Mouse (Mus musculus) liver, embryonic 16.5 days (tissue): ENCODE measurements around the gene Dll4. TPM values are rescaled to one million over a fixed set of nuclear protein-coding genes. Genes with fewer than 3 reads are reported as not detected.

ENCODE experiments used
- ATAC-seq: fragments of 200-750 bp; cut with Nextera tagmentation; 2 replicates; pipeline ENCODE4 v1.8.0; 2017; ENCODE audit warnings: low read depth, mild to moderate bottlenecking, moderate number of reproducible peaks, moderate library complexity
- H3K27ac ChIP-seq: fragments of 300-500 bp; sonication (generic); 2 replicates; pipeline ENCODE4 v1.5.1; 2014; ENCODE audit warnings: mild to moderate bottlenecking, low read length
- H3K27me3 ChIP-seq: fragments of 300-500 bp; sonication (generic); 2 replicates; pipeline ENCODE4 v1.6.1; 2014; ENCODE audit warnings: low read depth, low read length, mixed read lengths; ENCODE audit not compliant: control insufficient read depth, insufficient read depth
- H3K36me3 ChIP-seq: fragments of 300-500 bp; sonication (generic); 2 replicates; pipeline ENCODE4 v1.6.1; 2014; ENCODE audit warnings: mild to moderate bottlenecking; ENCODE audit not compliant: control insufficient read depth, insufficient read depth
- H3K4me1 ChIP-seq: fragments of 300-500 bp; sonication (generic); 2 replicates; pipeline ENCODE4 v1.6.1; 2014; ENCODE audit warnings: low read depth, low read length, mixed read lengths; ENCODE audit not compliant: control insufficient read depth
- H3K4me2 ChIP-seq: fragments of 300-500 bp; sonication (generic); 2 replicates; pipeline ENCODE4 v1.6.1; 2014; ENCODE audit warnings: low read depth, low read length, mixed read lengths
- H3K4me3 ChIP-seq: fragments of 300-500 bp; sonication (generic); 2 replicates; pipeline ENCODE4 v1.5.1; 2014; ENCODE audit warnings: low read depth, mild to moderate bottlenecking, low read length
- H3K9ac ChIP-seq: fragments of 300-500 bp; sonication (generic); 2 replicates; pipeline ENCODE4 v1.6.1; 2014; ENCODE audit warnings: low read depth, low read length
- H3K9me3 ChIP-seq: fragments of 300-500 bp; sonication (generic); replicated peaks from 2 replicates; pipeline ENCODE4 v1.6.1; 2016; ENCODE audit warnings: low read length; ENCODE audit not compliant: control insufficient read depth
- WGBS: fragments of 180-500 bp; shearing (Covaris S2); extraction: QIAGEN DNeasy Blood & Tissue Kit; methylation state at CpG from one replicate; pipeline ENCODE4 v1.1.7; 2014; ENCODE audit not compliant: insufficient replicate concordance; 5-methylcytosine and 5-hydroxymethylcytosine counted together
- polyA plus RNA-seq: library from polyadenylated mRNA; unstranded; fragments of >200 nt; fragmentation: Nextera tagmentation; extraction: Ambion mirVana; gene quantifications from 2 replicates; pipeline ENCODE4 v1.2.1, GENCODE M21; 2015

The Dll4 gene
- polyA plus RNA-seq, 1 experiment from 2014 or later, result 2.1 TPM

GRCm38 (mm10) chr2:119336002-119336401 is 10.4 kb downstream of the Dll4 start:
- peak overlapping the region; percentile 35 for H3K27ac ChIP-seq
- whole genome bisulfite sequencing, result 21% methylated on average over 2 of the region's 2 CpGs
- ATAC-seq, result no peak

DNA sequence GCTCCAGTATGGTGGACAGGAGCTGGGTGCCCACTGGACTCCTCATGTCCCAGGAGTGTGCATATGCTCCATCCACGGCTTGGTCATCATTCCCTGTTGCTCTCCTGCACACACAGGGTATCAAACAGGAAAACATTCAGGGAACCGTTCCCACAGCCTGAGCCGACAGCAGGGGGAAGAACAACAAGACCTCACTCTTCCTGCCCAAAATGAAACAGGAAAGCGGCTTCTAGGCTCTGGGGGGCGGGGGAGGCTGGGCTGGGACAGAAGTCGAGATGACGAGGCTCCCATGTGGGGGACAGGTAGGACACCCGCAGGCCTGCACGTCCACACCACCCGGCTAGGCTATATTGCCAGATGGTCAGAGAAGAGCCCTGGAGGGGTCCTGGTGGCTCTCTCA is 10.9 kb downstream of the Dll4 start:
- Histone ChIP-seq H3K4me2 (no peak overlapping the region), H3K9me3 (no peaks in the 10 kb centered on the region), H3K4me3 (no peak overlapping the region), H3K9ac (no peak overlapping the region), H3K4me1 (peaks cover 4% of the 10 kb centered on the region), H3K36me3 (no peaks in the 10 kb centered on the region), H3K27ac (peak overlapping the region; percentile 35), H3K27me3 (peaks cover 17% of the 10 kb centered on the region)
- 0 out of 2 replicates have a peak, but pooled peaks have one; percentile 11 for ATAC-seq
- WGBS, result 24% methylated on average over 10 of the region's 10 CpGs

More at GRCm38 (mm10) chr2:119336002-119336401, 10.4 kb downstream of the Dll4 start:
- no peak overlapping the region for H3K4me3 ChIP-seq
- peaks cover 20% of the 10 kb centered on the region for H3K27me3 ChIP-seq
- peaks cover 4% of the 10 kb centered on the region for H3K4me1 ChIP-seq
- H3K4me2 ChIP-seq, result no peak overlapping the region
- no peak overlapping the region for H3K9ac ChIP-seq
- H3K9me3 ChIP-seq, result no peaks in the 10 kb centered on the region
- H3K36me3 ChIP-seq, result no peaks in the 10 kb centered on the region

DNA sequence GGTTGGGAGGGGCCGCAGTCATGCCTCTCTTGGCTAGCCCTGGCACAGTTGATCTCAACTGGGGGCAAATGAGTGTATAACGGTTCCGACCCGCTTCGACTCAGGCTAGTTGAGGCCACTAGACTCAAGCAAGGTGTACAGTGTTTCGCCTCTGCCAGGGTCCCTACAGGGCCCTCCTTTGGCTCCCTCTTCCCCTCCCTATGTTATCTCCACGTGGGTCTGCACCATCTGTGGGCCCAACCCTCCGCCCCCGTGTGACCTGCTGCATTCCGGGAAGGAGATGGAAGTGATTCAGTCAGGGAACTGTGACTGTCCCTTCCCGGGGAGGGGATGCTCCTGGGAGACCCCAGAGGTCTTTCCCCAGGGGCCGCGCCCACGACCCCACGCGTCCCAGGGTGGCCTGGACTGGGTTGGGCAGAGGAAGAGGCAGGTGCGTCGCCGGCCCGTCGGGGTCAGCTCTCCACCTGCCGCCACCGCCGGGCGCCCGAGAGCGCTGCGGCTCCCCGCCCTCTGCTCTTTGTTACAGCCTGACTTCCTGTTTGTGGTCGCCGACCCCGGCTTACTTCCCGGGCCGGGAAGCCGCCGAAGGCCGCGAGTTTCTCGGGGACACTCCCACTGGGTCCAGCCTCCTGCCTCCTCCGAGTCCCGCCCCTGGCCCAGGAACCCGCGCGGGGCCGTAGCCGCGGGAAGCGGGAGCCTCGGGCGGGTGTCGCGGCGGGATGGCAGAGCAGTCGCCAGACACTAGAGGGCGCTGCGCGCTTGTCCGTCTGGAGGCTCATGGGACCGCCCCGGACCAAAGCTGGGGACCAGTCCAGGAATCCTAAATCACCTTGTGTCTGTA is 12.1 kb downstream of the Dll4 start:
- peaks cover 4% of the 10 kb centered on the region for H3K4me1 ChIP-seq
- ATAC-seq, result peak; percentile 83
- H3K27me3 ChIP-seq, result peaks cover 9% of the 10 kb centered on the region
- no peaks in the 10 kb centered on the region for H3K9me3 ChIP-seq
- peak overlapping the region; percentile 82 for H3K4me2 ChIP-seq
- peak overlapping the region; percentile 63 for H3K4me3 ChIP-seq
- 5% methylated on average over 59 of the region's 60 CpGs for WGBS
- no peak overlapping the region for H3K27ac ChIP-seq
- peak overlapping the region; percentile 59 for H3K9ac ChIP-seq
- H3K36me3 ChIP-seq, result no peaks in the 10 kb centered on the region

- Histone ChIP-seq H3K4me3 (no peak overlapping the region), H3K9ac (no peak overlapping the region), H3K9me3 (no peaks in the 10 kb centered on the region), H3K36me3 (no peaks in the 10 kb centered on the region), H3K4me2 (no peak overlapping the region), H3K4me1 (no peaks in the 10 kb centered on the region), H3K27ac (no peak overlapping the region), H3K27me3 (no peaks in the 10 kb centered on the region; the same call in 1 of the 2 replicates)
- no peak for ATAC-seq
- WGBS, result 13% methylated on average over 6 of the region's 6 CpGs
These were observed 19.1 kb downstream of the Dll4 start for GRCm38 (mm10) chr2:119344537-119345138.

DNA sequence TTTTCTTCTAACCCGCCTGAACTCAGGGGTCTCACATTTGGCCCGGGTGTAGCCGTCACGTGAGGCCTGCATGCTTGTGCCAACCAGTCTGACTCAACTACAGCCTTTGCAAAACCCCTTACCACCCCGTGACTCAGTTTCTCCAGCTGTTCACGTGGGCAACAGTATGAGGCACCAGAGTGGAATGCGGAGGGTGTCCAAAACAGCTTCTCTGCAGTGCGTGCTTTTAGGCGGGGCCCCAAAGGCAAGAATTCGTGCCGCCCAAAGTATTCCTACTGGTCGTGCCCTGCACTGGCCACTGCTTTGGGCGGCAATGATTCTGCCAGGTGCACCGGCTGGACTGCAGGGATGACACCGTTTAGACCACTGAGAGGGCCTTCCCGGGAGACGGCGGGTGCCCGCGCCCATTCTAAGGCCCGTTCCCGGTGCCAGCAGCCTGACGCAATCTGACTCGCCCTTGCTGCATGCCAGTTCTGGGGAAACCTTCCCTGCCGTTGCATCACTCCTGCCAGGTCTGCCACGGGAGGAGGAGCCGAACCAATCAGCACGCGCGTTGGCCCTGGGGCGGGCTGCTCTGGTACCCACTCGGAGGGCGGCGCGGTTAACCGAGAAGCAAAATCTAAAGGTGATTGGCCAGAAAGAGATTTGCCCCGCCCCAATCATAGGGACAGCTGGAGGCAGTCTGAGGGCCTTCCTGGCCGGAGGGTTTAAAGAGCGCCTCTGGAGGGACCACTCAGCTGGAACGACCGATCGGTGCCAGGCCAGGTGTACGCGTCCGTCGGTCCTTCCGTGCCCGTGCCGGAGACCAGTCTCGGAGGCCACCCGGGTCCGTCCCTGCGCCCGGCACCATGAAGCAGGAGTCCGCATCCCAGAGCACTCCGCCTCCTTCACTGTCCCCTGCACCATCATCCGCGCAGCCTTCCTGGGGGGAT is 25.2 kb downstream of the Dll4 start, which contains the start of gene Chac1:
Gene Chac1, plus strand, starts transcription at position 675 of the 932 bp plus-strand sequence.
- Histone ChIP-seq H3K36me3 (no peaks in the 10 kb centered on the region; the same call in 1 of the 2 replicates), H3K9ac (peak within 1 kb of the TSS; percentile 77)
- 7% methylated on average over 58 of the region's 58 CpGs for WGBS

GRCm38 (mm10) chr2:119353707-119354106 is 28.1 kb downstream of the Dll4 start:
- Histone ChIP-seq H3K4me2 (no peak overlapping the region), H3K4me3 (no peak overlapping the region), H3K9ac (no peak overlapping the region), H3K27ac (no peak overlapping the region), H3K4me1 (peaks cover 6% of the 10 kb centered on the region), H3K27me3 (peaks cover 18% of the 10 kb centered on the region), H3K36me3 (no peaks in the 10 kb centered on the region; the same call in 1 of the 2 replicates), H3K9me3 (no peaks in the 10 kb centered on the region)
- 78% methylated on average over 8 of the region's 8 CpGs for WGBS
- no peak for ATAC-seq

More for the DNA sequence above, 25.2 kb downstream of the Dll4 start, which contains the start of gene Chac1:
- ATAC-seq, result peak; percentile 96
- H3K27me3 ChIP-seq, result peaks cover 18% of the 10 kb centered on the region
- peak within 1 kb of the TSS; percentile 81 for H3K4me2 ChIP-seq
- 0 out of 2 replicates have a peak within 1 kb of the TSS, but pooled peaks have one; percentile 36 for H3K27ac ChIP-seq
- peaks cover 6% of the 10 kb centered on the region for H3K4me1 ChIP-seq
- H3K9me3 ChIP-seq, result no peaks in the 10 kb centered on the region
- peak within 1 kb of the TSS; percentile 73 for H3K4me3 ChIP-seq

DNA sequence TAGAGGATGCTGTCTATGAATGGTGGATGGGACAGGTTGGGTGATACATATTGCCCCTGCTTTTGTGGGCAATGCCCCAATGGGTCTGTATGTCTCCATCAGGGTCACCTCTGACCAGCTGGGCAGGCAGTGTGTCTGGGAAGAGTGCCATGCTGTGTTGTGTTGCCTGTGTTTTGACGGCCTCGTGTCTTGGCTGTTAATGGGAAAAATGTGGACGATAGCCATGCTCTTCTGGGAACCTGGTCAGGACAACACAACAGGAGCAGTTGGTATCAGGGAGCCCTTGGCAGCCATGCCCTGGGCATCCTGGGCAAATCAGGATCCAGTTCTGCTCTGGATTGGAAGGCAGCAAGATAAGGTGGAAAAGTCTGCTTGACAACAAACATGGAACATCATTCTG is 29.5 kb downstream of the Dll4 start:
- Histone ChIP-seq H3K4me1 (peaks cover 6% of the 10 kb centered on the region), H3K4me2 (no peak overlapping the region), H3K27me3 (peaks cover 18% of the 10 kb centered on the region), H3K36me3 (no peaks in the 10 kb centered on the region; the same call in 1 of the 2 replicates), H3K9ac (no peak overlapping the region), H3K27ac (no peak overlapping the region), H3K9me3 (no peaks in the 10 kb centered on the region), H3K4me3 (no peak overlapping the region)
- 79% methylated on average over 3 of the region's 3 CpGs for WGBS
- no peak for ATAC-seq

DNA sequence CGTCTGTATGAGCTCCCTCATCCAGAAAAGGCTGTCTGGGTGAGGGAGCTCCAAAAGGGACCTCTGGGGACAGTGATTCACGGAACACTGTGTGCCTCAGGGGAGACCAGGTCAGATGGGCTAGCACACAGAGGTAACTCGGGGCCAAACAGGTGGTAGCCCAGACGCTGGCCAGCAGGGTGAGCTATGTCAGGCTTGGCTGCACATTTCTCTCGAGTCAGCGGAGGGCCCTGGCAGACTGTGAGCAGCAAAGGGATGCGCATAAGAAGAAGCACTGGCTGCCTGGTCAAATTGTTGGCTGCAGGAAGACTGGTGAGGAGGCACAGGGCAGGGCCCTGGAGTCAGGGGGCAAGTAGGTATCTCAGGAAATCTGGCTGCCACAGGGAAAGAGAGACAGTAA is 30.1 kb downstream of the Dll4 start:
- H3K36me3 ChIP-seq, result no peaks in the 10 kb centered on the region; the same call in 1 of the 2 replicates
- H3K4me2 ChIP-seq, result no peak overlapping the region
- no peaks in the 10 kb centered on the region for H3K9me3 ChIP-seq
- peaks cover 13% of the 10 kb centered on the region for H3K27me3 ChIP-seq
- no peak for ATAC-seq
- H3K4me1 ChIP-seq, result peaks cover 2% of the 10 kb centered on the region
- 49% methylated on average over 7 of the region's 7 CpGs for WGBS
- H3K9ac ChIP-seq, result no peak overlapping the region
- H3K27ac ChIP-seq, result no peak overlapping the region
- no peak overlapping the region for H3K4me3 ChIP-seq
